In genomic region chr3:38585509-38585908, GRCm38 (mm10) we compare ENCODE assay signal across 23 mouse cellular contexts.
DNase-seq lines count a peak whose midpoint lies in the region; ATAC-seq and TF ChIP-seq lines count a peak whose summit lies in the region.
"Had no signal": no experiment of that assay in that cellular context is flagged by ENCODE, and none has a peak within 500 bp of the region (broad histone marks: within the 10 kb centered on the region; RNA-seq: fewer than 3 reads in every experiment).

No protein-coding gene starts in this region.

- 0 out of 2 replicates have a peak, but pooled peaks have one; percentile 42 for ATAC-seq in stomach, embryonic 14.5 days (ENCODE audit: insufficient number of reproducible peaks, insufficient read depth, low FRiP score, low read depth)
- ATAC-seq in stomach, postnatal 0 days (ENCODE audit: low FRiP score, low TSS enrichment): no peak
- no peak for ATAC-seq in heart, embryonic 12.5 days (ENCODE audit: insufficient number of reproducible peaks, low FRiP score)
- ATAC-seq: activated CD4-positive, CD25-positive, alpha-beta regulatory T cell, adult 4 months; forebrain, embryonic 16.5 days; Patski had no signal

- H3K36me3 ChIP-seq in stomach, embryonic 14.5 days (ENCODE audit: control insufficient read depth, insufficient read depth, low read length): no peaks in the 10 kb centered on the region
- no peaks in the 10 kb centered on the region for H3K36me3 ChIP-seq in stomach, postnatal 0 days (ENCODE audit: control insufficient read depth, insufficient read depth, low read length)
- H3K36me3 ChIP-seq in heart, embryonic 12.5 days: no peaks in the 10 kb centered on the region
- H3K36me3 ChIP-seq: forebrain, embryonic 12.5 days; heart, embryonic 10.5 days; heart, embryonic 15.5 days; hindbrain, embryonic 10.5 days had no signal

- H3K27ac ChIP-seq in stomach, embryonic 14.5 days (ENCODE audit: low read length): no peak overlapping the region
- no peak overlapping the region for H3K27ac ChIP-seq in stomach, postnatal 0 days (replicated peaks)
- no peak overlapping the region for H3K27ac ChIP-seq in heart, embryonic 12.5 days (ENCODE audit: poor library complexity, severe bottlenecking)
- H3K27ac ChIP-seq: forebrain, embryonic 12.5 days; heart, embryonic 10.5 days; heart, embryonic 15.5 days; hindbrain, embryonic 10.5 days; hindbrain, embryonic 14.5 days had no signal

- intact Hi-C loops in heart, postnatal 25 days (cut with DNase I): no loop called here

- H3K9ac ChIP-seq in stomach, embryonic 14.5 days (replicated peaks; ENCODE audit: low read depth, low read length): no peak overlapping the region
- H3K9ac ChIP-seq in stomach, postnatal 0 days (ENCODE audit: low read length): no peak overlapping the region
- no peak overlapping the region for H3K9ac ChIP-seq in heart, embryonic 12.5 days
- H3K9ac ChIP-seq: forebrain, embryonic 12.5 days; heart, embryonic 15.5 days; hindbrain, embryonic 14.5 days had no signal

- H3K9me3 ChIP-seq in stomach, embryonic 14.5 days (ENCODE audit: control insufficient read depth, low read depth, low read length): no peaks in the 10 kb centered on the region
- H3K9me3 ChIP-seq in stomach, postnatal 0 days (ENCODE audit: control insufficient read depth, low read length): no peaks in the 10 kb centered on the region
- H3K9me3 ChIP-seq in heart, embryonic 12.5 days (replicated peaks): no peaks in the 10 kb centered on the region
- H3K9me3 ChIP-seq: forebrain, embryonic 12.5 days; heart, embryonic 10.5 days; heart, embryonic 15.5 days; hindbrain, embryonic 10.5 days had no signal

- WGBS in stomach, embryonic 14.5 days: 57% methylated on average over 5 of the region's 5 CpGs
- 45% methylated on average over 5 of the region's 5 CpGs for WGBS in stomach, postnatal 0 days
- WGBS in heart, embryonic 12.5 days: 81% methylated on average over 5 of the region's 5 CpGs

- DNase-seq in heart, adult 11 months: peak; percentile 15
- no peak for DNase-seq in heart, postnatal 25 days (ENCODE audit: low spot score)
- no peak for DNase-seq in stomach, postnatal 0 days (ENCODE audit: low spot score)
- peak; percentile 37 for DNase-seq in gonadal fat pad, adult 2 months (ENCODE audit: low read depth)
- DNase-seq in layer of hippocampus, postnatal 10 days (ENCODE audit: low spot score in 2 of 2): no peak
- DNase-seq: adrenal gland, postnatal 14 days; cerebellum, adult 18-20 months; cerebellum, postnatal 10 days; gastrocnemius, postnatal 25 days; heart, adult 18-20 months; heart, postnatal 14 days; kidney, adult 11 months had no signal

- H3K4me3 ChIP-seq in stomach, embryonic 14.5 days (ENCODE audit: low read depth, low read length): no peak overlapping the region
- H3K4me3 ChIP-seq in stomach, postnatal 0 days (ENCODE audit: low read depth, low read length): no peak overlapping the region
- no peak overlapping the region for H3K4me3 ChIP-seq in heart, embryonic 12.5 days
- H3K4me3 ChIP-seq: forebrain, embryonic 12.5 days; heart, embryonic 10.5 days; heart, embryonic 15.5 days; hindbrain, embryonic 10.5 days had no signal

- H3K27me3 ChIP-seq in stomach, embryonic 14.5 days (ENCODE audit: control insufficient read depth, insufficient read depth, low read length): no peaks in the 10 kb centered on the region
- H3K27me3 ChIP-seq in stomach, postnatal 0 days (ENCODE audit: control insufficient read depth, insufficient read depth, low read length): no peaks in the 10 kb centered on the region
- H3K27me3 ChIP-seq in heart, embryonic 12.5 days (replicated peaks): no peaks in the 10 kb centered on the region
- H3K27me3 ChIP-seq: CH12.LX; forebrain, embryonic 12.5 days; heart, embryonic 15.5 days; Patski had no signal

- no peak for TF ChIP-seq CTCF in stomach, postnatal 0 days (IDR thresholded peaks at IDR 0.05; ENCODE audit: low read depth)

- H3K4me1 ChIP-seq in stomach, embryonic 14.5 days (ENCODE audit: control insufficient read depth, insufficient read depth, low read length): no peaks in the 10 kb centered on the region
- no peaks in the 10 kb centered on the region for H3K4me1 ChIP-seq in stomach, postnatal 0 days (replicated peaks; ENCODE audit: control insufficient read depth, insufficient read depth)
- H3K4me1 ChIP-seq in heart, embryonic 12.5 days (replicated peaks): no peaks in the 10 kb centered on the region
- H3K4me1 ChIP-seq: forebrain, embryonic 12.5 days; heart, embryonic 10.5 days; heart, embryonic 15.5 days; hindbrain, embryonic 10.5 days had no signal

- no peak for TF ChIP-seq EP300 in stomach, postnatal 0 days (optimal IDR thresholded peaks at IDR 0.05)

- no peak overlapping the region for H3K4me2 ChIP-seq in stomach, embryonic 14.5 days (replicated peaks; ENCODE audit: low read depth, low read length)
- H3K4me2 ChIP-seq in stomach, postnatal 0 days (replicated peaks; ENCODE audit: low read depth): no peak overlapping the region
- H3K4me2 ChIP-seq in heart, embryonic 12.5 days: no peak overlapping the region
- H3K4me2 ChIP-seq: forebrain, embryonic 12.5 days; heart, embryonic 15.5 days; hindbrain, embryonic 14.5 days had no signal

Comparison
In these comparisons a context has a peak if more than half of its experiments do, and no peak if none do; other contexts are left out.
1. DNase-seq: peak in heart, adult 11 months (single experiment) and gonadal fat pad, adult 2 months (single experiment); none in heart, postnatal 25 days (single experiment), stomach, postnatal 0 days (single experiment) and layer of hippocampus, postnatal 10 days (0 of 2).